ENCODE assay signal across 8 mouse cellular contexts in the genomic region with DNA sequence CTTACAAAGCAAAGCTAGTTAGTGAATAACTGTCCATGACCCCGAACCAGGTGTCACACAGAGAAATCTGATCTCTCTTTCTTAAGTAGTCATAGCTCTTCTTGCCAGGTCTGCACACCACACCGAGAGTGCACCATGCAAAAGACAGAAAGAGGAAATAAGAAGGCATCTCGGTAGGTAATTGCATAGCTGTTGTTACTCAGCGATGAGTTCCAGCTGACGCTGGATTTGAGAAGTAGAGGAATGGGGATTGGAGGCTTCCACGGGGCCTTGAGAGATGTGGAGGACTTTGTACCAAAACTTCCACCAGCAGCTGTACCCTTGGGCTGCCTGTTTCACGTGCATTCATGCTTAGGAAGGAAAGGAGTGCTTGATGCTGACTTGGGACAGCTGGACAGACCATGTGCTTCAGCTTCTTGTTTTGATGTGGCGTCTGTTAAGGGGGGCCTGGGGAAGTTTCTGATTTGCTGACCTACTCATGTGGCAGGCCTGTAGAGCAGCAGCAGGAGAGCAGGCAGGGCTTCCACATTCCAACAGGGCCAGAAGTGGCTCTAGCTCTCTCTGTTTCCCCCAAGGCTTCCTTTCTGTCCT.
A peak's percentile ranks its signal among the peaks of the same experiment; 100 is the strongest.
DNase-seq lines count a peak whose midpoint lies in the region; ATAC-seq and TF ChIP-seq lines count a peak whose summit lies in the region.

No protein-coding gene starts in this region.

- H3K4me1 ChIP-seq in embryonic facial prominence, embryonic 12.5 days = peaks cover 25% of the 10 kb centered on the region
- peaks cover 13% of the 10 kb centered on the region for H3K4me1 ChIP-seq in heart, embryonic 11.5 days (ENCODE audit: control insufficient read depth, insufficient read depth, low read length)
- no peaks in the 10 kb centered on the region for H3K4me1 ChIP-seq in stomach, postnatal 0 days (replicated peaks; ENCODE audit: control insufficient read depth, insufficient read depth)

- ATAC-seq in embryonic facial prominence, embryonic 12.5 days (ENCODE audit: insufficient number of reproducible peaks, insufficient read depth, low FRiP score, low TSS enrichment) = peak; percentile 74
- peak; percentile 55; the same call in 1 of the 2 replicates for ATAC-seq in heart, embryonic 11.5 days (replicated peaks; ENCODE audit: insufficient number of reproducible peaks, low FRiP score, low TSS enrichment)
- ATAC-seq in stomach, postnatal 0 days (ENCODE audit: low FRiP score, low TSS enrichment) = no peak
- ATAC-seq in inflammation-experienced regulatory T-cells, adult 6 months = no peak

- H3K27ac ChIP-seq in embryonic facial prominence, embryonic 12.5 days = peak overlapping the region; percentile 55
- H3K27ac ChIP-seq in heart, embryonic 11.5 days (ENCODE audit: low read depth, low read length) = no peak overlapping the region
- 0 out of 2 replicates have a peak overlapping the region, but pooled peaks have one; percentile 5 for H3K27ac ChIP-seq in stomach, postnatal 0 days (replicated peaks)

- H3K36me3 ChIP-seq in embryonic facial prominence, embryonic 12.5 days = no peaks in the 10 kb centered on the region
- no peaks in the 10 kb centered on the region for H3K36me3 ChIP-seq in heart, embryonic 11.5 days (ENCODE audit: control insufficient read depth, insufficient read depth, low read length)
- no peaks in the 10 kb centered on the region for H3K36me3 ChIP-seq in stomach, postnatal 0 days (ENCODE audit: control insufficient read depth, insufficient read depth, low read length)

- whole genome bisulfite sequencing in embryonic facial prominence, embryonic 12.5 days = 9% methylated on average over 8 of the region's 8 CpGs
- 32% methylated on average over 8 of the region's 8 CpGs for WGBS in heart, embryonic 11.5 days (ENCODE audit: insufficient replicate concordance)
- WGBS in stomach, postnatal 0 days = 17% methylated on average over 8 of the region's 8 CpGs

- peak; percentile 41 for DNase-seq in MN1 (ENCODE audit: low spot score)
- peak; percentile 80 for DNase-seq in kidney, adult 9 months
- DNase-seq in lung, postnatal 14 days = peak; percentile 34
- DNase-seq in stomach, postnatal 0 days (ENCODE audit: low spot score) = no peak
- no peak for DNase-seq in c-Kit-positive CD71-positive TER-119-positive erythroid progenitor cells, embryonic 14.5 days (ENCODE audit: low spot score)

- 0 out of 2 replicates have a peak overlapping the region, but pooled peaks have one; percentile 7 for H3K4me3 ChIP-seq in embryonic facial prominence, embryonic 12.5 days
- H3K4me3 ChIP-seq in heart, embryonic 11.5 days (ENCODE audit: low read depth, low read length) = no peak overlapping the region
- no peak overlapping the region for H3K4me3 ChIP-seq in stomach, postnatal 0 days (ENCODE audit: low read depth, low read length)

- no peaks in the 10 kb centered on the region for H3K9me3 ChIP-seq in embryonic facial prominence, embryonic 12.5 days
- H3K9me3 ChIP-seq in heart, embryonic 11.5 days (replicated peaks; ENCODE audit: control insufficient read depth, low read length) = no peaks in the 10 kb centered on the region
- H3K9me3 ChIP-seq in stomach, postnatal 0 days (ENCODE audit: control insufficient read depth, low read length) = no peaks in the 10 kb centered on the region

- TF ChIP-seq EP300 in stomach, postnatal 0 days (optimal IDR thresholded peaks at IDR 0.05) = no peak

- peak overlapping the region; percentile 40 for H3K4me2 ChIP-seq in embryonic facial prominence, embryonic 12.5 days (replicated peaks)
- no peak overlapping the region; the same call in 1 of the 2 replicates for H3K4me2 ChIP-seq in heart, embryonic 11.5 days
- H3K4me2 ChIP-seq in stomach, postnatal 0 days (replicated peaks; ENCODE audit: low read depth) = no peak overlapping the region

- H3K9ac ChIP-seq in embryonic facial prominence, embryonic 12.5 days = no peak overlapping the region
- H3K9ac ChIP-seq in heart, embryonic 11.5 days (ENCODE audit: low read depth, low read length) = no peak overlapping the region
- no peak overlapping the region for H3K9ac ChIP-seq in stomach, postnatal 0 days (ENCODE audit: low read length)

- TF ChIP-seq CTCF in stomach, postnatal 0 days (IDR thresholded peaks at IDR 0.05; ENCODE audit: low read depth) = no peak

- no peaks in the 10 kb centered on the region for H3K27me3 ChIP-seq in embryonic facial prominence, embryonic 12.5 days
- H3K27me3 ChIP-seq in heart, embryonic 11.5 days (ENCODE audit: control insufficient read depth, insufficient read depth, low read length) = no peaks in the 10 kb centered on the region
- H3K27me3 ChIP-seq in stomach, postnatal 0 days (ENCODE audit: control insufficient read depth, insufficient read depth, low read length) = no peaks in the 10 kb centered on the region

Comparison
In these comparisons a context has a peak if more than half of its experiments do, and no peak if none do; other contexts are left out.
1. DNase-seq: peak in MN1 (single experiment), kidney, adult 9 months (single experiment) and lung, postnatal 14 days (single experiment); none in stomach, postnatal 0 days (single experiment) and c-Kit-positive CD71-positive TER-119-positive erythroid progenitor cells, embryonic 14.5 days (single experiment).
2. ATAC-seq: peak in embryonic facial prominence, embryonic 12.5 days (single experiment) and heart, embryonic 11.5 days (single experiment); none in stomach, postnatal 0 days (single experiment) and inflammation-experienced regulatory T-cells, adult 6 months (single experiment).